Mouse (Mus musculus) ES-E14 (cell line): ENCODE results near the gene Cacnb4.

Source experiments
- CHD2 ChIP-seq: IDR thresholded peaks from 2 replicates; pipeline ENCODE4 v1.6.1; 2014; ENCODE audit warnings: mild to moderate bottlenecking, low read depth, low read length, inconsistent platforms
- ZC3H11A ChIP-seq: IDR thresholded peaks from 2 replicates; pipeline ENCODE4 v1.6.1; 2012; ENCODE audit warnings: low read depth, mild to moderate bottlenecking, inconsistent platforms, low read length, borderline replicate concordance

GRCm38 (mm10) chr2:52691745-52692144, 15.1 kb upstream of the Cacnb4 start:
- TF ChIP-seq ZC3H11A (no peak), CHD2 (no peak)
